Mouse (Mus musculus): ENCODE data around the gene Tedc2. TPM values are rescaled to one million over a fixed set of nuclear protein-coding genes. Genes with fewer than 3 reads are reported as not detected.

Tedc2 gene
- 0.85 TPM for polyA plus RNA-seq (2017; shearing (Covaris generic))

GRCm38 (mm10) chr17:24220435-24221411, at the start of gene Tedc2:
Gene Tedc2, minus strand, starts transcription at chr17:24220851.

GRCm38 (mm10) chr17:24251320-24252069, 30.8 kb upstream of the Tedc2 start, which contains the start of gene Ccnf:
Gene Ccnf, minus strand, starts transcription at chr17:24251484.

GRCm38 (mm10) chr17:24209043-24209915, 11.4 kb downstream of the Tedc2 start, which contains the start of gene Ntn3:
Gene Ntn3, minus strand, starts transcription at chr17:24209531.

GRCm38 (mm10) chr17:24205284-24205888, 15.3 kb downstream of the Tedc2 start, which contains the start of gene Tbc1d24:
Gene Tbc1d24, minus strand, starts transcription at chr17:24205562.

GRCm38 (mm10) chr17:24169317-24170065, 51.2 kb downstream of the Tedc2 start, which contains the start of gene Atp6v0c:
Gene Atp6v0c, minus strand, starts transcription at chr17:24169702.

Other genes with a start within 250 kb of the Tedc2 start
- gene Prss30, start 240.3 kb downstream of the Tedc2 start, polyA plus RNA-seq (2017; shearing (Covaris generic)), result 1.9 TPM
- not detected for gene Prss22, start 222.8 kb downstream of the Tedc2 start, polyA plus RNA-seq (2017; shearing (Covaris generic))
- gene Prss27, start 182.7 kb downstream of the Tedc2 start, polyA plus RNA-seq (2017; shearing (Covaris generic)), result not detected
- gene Kctd5, start 147.4 kb downstream of the Tedc2 start, polyA plus RNA-seq (2017; shearing (Covaris generic)), result 22.5 TPM
- 63.9 TPM for gene Pdpk1, start 69.9 kb downstream of the Tedc2 start, polyA plus RNA-seq (2017; shearing (Covaris generic))
- 18.6 TPM for gene Amdhd2, start 57.1 kb downstream of the Tedc2 start, polyA plus RNA-seq (2017; shearing (Covaris generic))
- 449 TPM for gene Atp6v0c, start 51.1 kb downstream of the Tedc2 start, polyA plus RNA-seq (2017; shearing (Covaris generic))
- gene Tbc1d24, start 15.3 kb downstream of the Tedc2 start, polyA plus RNA-seq (2017; shearing (Covaris generic)), result 1.1 TPM
- gene Ntn3, start 11.3 kb downstream of the Tedc2 start, polyA plus RNA-seq (2017; shearing (Covaris generic)), result not detected
- gene Ccnf, start 30.6 kb upstream of the Tedc2 start, polyA plus RNA-seq (2017; shearing (Covaris generic)), result 1.8 TPM
- 0.19 TPM for gene Abca17, start 130.2 kb upstream of the Tedc2 start, polyA plus RNA-seq (2017; shearing (Covaris generic))
- gene Abca3, start 131.1 kb upstream of the Tedc2 start, polyA plus RNA-seq (2017; shearing (Covaris generic)), result 24.7 TPM
- 199 TPM for gene Rnps1, start 193.7 kb upstream of the Tedc2 start, polyA plus RNA-seq (2017; shearing (Covaris generic))
- 50.8 TPM for gene Eci1, start 205.8 kb upstream of the Tedc2 start, polyA plus RNA-seq (2017; shearing (Covaris generic))
- gene Dnase1l2, start 222.3 kb upstream of the Tedc2 start, polyA plus RNA-seq (2017; shearing (Covaris generic)), result 2.9 TPM
- 99.5 TPM for gene E4f1, start 249.5 kb upstream of the Tedc2 start, polyA plus RNA-seq (2017; shearing (Covaris generic))
- gene Pgp, start 249.5 kb upstream of the Tedc2 start, polyA plus RNA-seq (2017; shearing (Covaris generic)), result 15.6 TPM

Data from effector memory CD4-positive, alpha-beta T cell, adult 5 months (primary cell).